Mouse (Mus musculus): ENCODE results near the gene Fam122a.

The Fam122a gene

GRCm38 (mm10) chr19:24427258-24427657 lies 49.9 kb downstream of the Fam122a start:
- no peak for DNase-seq

- no peak for DNase-seq
Observed at GRCm38 (mm10) chr19:24426759-24427181, 50.4 kb downstream of the Fam122a start.
